Mouse (Mus musculus) heart, embryonic 11.5 days (tissue): ENCODE measurements around the gene Rhbdf2. TPM values are rescaled to one million over a fixed set of nuclear protein-coding genes. Genes with fewer than 3 reads are reported as not detected.
A peak's percentile ranks its signal among the peaks of the same experiment; 100 is the strongest.

Experiments
- ATAC-seq: fragments of 200-750 bp; cut with Nextera tagmentation; replicated peaks from 2 replicates; pipeline ENCODE4 v1.8.0; 2017; ENCODE audit warnings: moderate library complexity; ENCODE audit not compliant: insufficient number of reproducible peaks, low FRiP score, low TSS enrichment
- H3K27ac ChIP-seq: fragments of 300-500 bp; sonication (generic); 2 replicates; pipeline ENCODE4 v1.5.1; 2014; ENCODE audit warnings: mild to moderate bottlenecking, low read depth, low read length
- H3K27me3 ChIP-seq: fragments of 300-500 bp; sonication (generic); 2 replicates; pipeline ENCODE4 v1.6.1; 2014; ENCODE audit warnings: mild to moderate bottlenecking, low read length, mixed read lengths; ENCODE audit not compliant: control insufficient read depth, insufficient read depth
- H3K36me3 ChIP-seq: fragments of 300-500 bp; sonication (generic); 2 replicates; pipeline ENCODE4 v1.6.1; 2014; ENCODE audit warnings: mild to moderate bottlenecking, low read length, moderate library complexity, mixed read lengths; ENCODE audit not compliant: control insufficient read depth, insufficient read depth
- H3K4me1 ChIP-seq: fragments of 300-500 bp; sonication (generic); 2 replicates; pipeline ENCODE4 v1.6.1; 2014; ENCODE audit warnings: low read length; ENCODE audit not compliant: control insufficient read depth, insufficient read depth
- H3K4me2 ChIP-seq: fragments of 300-500 bp; sonication (generic); 2 replicates; pipeline ENCODE4 v1.6.1; 2014; ENCODE audit warnings: mild to moderate bottlenecking, moderate library complexity
- H3K4me3 ChIP-seq: fragments of 300-500 bp; sonication (generic); 2 replicates; pipeline ENCODE4 v1.5.1; 2014; ENCODE audit warnings: low read depth, low read length
- H3K9ac ChIP-seq: fragments of 300-500 bp; sonication (generic); 2 replicates; pipeline ENCODE4 v1.6.1; 2014; ENCODE audit warnings: mild to moderate bottlenecking, low read depth, low read length, moderate library complexity
- H3K9me3 ChIP-seq: fragments of 300-500 bp; sonication (generic); replicated peaks from 2 replicates; pipeline ENCODE4 v1.6.1; 2016; ENCODE audit warnings: low read length; ENCODE audit not compliant: control insufficient read depth
- WGBS: fragments of 180-500 bp; shearing (Covaris S2); extraction: QIAGEN DNeasy Blood & Tissue Kit; methylation state at CpG from one replicate; pipeline ENCODE4 v1.1.7; 2014; ENCODE audit not compliant: insufficient replicate concordance; 5-methylcytosine and 5-hydroxymethylcytosine counted together
- polyA plus RNA-seq: library from polyadenylated mRNA; unstranded; fragments of >200 nt; fragmentation: Nextera tagmentation; extraction: Ambion mirVana; gene quantifications from 2 replicates; pipeline ENCODE4 v1.2.1, GENCODE M21; 2014

Rhbdf2 gene
- polyA plus RNA-seq, 1 experiment from 2014 or later: 5.0 TPM

DNA sequence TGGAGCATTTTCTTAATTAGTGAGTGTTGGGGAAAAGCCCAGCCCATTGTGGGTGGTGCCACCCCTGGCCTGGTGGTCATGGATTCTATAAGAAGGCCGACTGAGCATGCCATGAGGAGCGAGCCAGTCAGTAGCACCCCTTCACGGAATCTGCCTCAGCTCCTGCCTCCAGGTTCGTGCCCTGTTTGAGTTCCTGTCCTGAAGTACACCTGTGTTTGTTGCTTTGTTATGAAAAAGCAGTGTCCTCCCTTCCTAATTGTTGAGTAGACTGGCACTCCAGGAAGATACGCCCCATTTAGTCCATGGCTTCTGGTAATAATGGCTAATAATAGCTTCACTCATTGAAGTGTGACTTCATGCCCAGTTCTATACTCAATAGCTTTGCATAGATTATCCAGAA lies 40.5 kb downstream of the Rhbdf2 start, which contains the start of gene Aanat:
Gene Aanat (plus strand): TSS at position 123 of the 400 bp plus-strand sequence.
- Histone ChIP-seq H3K9ac (no peak within 1 kb of the TSS), H3K9me3 (no peaks in the 10 kb centered on the region), H3K36me3 (no peaks in the 10 kb centered on the region), H3K27ac (no peak within 1 kb of the TSS), H3K4me3 (no peak within 1 kb of the TSS), H3K27me3 (peaks cover 9% of the 10 kb centered on the region), H3K4me2 (peak within 1 kb of the TSS; percentile 34), H3K4me1 (peaks cover 20% of the 10 kb centered on the region)
- ATAC-seq: no peak
- WGBS: 65% methylated on average over 5 of the region's 5 CpGs

DNA sequence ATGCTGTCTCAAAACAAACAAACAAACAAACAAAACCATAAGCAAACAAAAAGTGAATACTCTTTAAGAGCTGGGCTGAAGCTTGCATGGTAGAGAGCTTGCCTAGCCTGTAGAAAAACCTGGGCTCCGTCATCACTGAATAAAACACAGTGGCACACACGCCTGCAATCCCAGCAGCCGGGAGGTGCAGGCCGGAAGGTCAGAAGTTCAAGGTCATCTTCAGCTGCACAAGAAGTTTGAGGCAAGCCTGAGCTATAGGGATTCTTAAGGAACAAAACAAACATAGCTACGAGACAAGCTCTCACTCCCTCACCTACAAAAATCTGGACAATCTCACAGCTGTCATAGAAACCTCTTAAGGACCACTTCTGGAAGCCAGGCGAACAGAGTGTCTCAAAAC lies 41.1 kb downstream of the Rhbdf2 start:
- H3K27me3 ChIP-seq: peaks cover 9% of the 10 kb centered on the region
- H3K4me3 ChIP-seq: no peak overlapping the region
- 53% methylated on average over 6 of the region's 6 CpGs for WGBS
- ATAC-seq: no peak
- peaks cover 20% of the 10 kb centered on the region for H3K4me1 ChIP-seq
- H3K9ac ChIP-seq: no peak overlapping the region
- H3K27ac ChIP-seq: no peak overlapping the region
- no peaks in the 10 kb centered on the region for H3K9me3 ChIP-seq
- no peak overlapping the region for H3K4me2 ChIP-seq
- no peaks in the 10 kb centered on the region for H3K36me3 ChIP-seq

DNA sequence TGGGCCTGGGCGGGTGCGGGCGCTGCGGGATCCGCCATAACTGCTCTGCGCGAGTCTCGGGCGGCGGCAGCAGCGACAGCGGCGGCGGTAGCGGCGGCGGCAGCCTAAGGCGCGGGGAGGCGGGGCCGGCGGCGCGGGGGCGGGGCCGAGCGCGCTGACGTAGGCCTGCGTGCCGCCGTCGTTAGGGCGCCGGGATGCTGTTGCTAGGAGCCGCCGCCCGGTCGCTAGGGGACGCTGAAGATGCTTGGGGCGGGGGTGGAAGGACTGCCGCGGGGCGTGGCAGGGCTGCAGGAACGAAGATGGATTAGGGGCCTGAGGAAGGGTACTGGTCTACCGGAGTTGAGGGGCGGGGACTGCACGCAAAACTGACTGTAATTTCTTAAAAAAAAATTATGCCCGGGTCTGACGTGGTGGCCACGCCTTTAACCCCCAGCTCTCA lies 45.4 kb downstream of the Rhbdf2 start, which contains the start of gene Ube2o:
Gene Ube2o (minus strand): TSS at position 72 of the 439 bp plus-strand sequence.
- ATAC-seq: peak; percentile 86
- H3K4me1 ChIP-seq: peaks cover 29% of the 10 kb centered on the region
- H3K36me3 ChIP-seq: no peaks in the 10 kb centered on the region
- peak within 1 kb of the TSS; percentile 86 for H3K27ac ChIP-seq
- no peaks in the 10 kb centered on the region for H3K27me3 ChIP-seq
- no peaks in the 10 kb centered on the region for H3K9me3 ChIP-seq
- WGBS: 3% methylated on average over 23 of the region's 51 CpGs
- peak within 1 kb of the TSS; percentile 94 for H3K9ac ChIP-seq
- H3K4me3 ChIP-seq: peak within 1 kb of the TSS; percentile 98
- H3K4me2 ChIP-seq: peak within 1 kb of the TSS; percentile 93

DNA sequence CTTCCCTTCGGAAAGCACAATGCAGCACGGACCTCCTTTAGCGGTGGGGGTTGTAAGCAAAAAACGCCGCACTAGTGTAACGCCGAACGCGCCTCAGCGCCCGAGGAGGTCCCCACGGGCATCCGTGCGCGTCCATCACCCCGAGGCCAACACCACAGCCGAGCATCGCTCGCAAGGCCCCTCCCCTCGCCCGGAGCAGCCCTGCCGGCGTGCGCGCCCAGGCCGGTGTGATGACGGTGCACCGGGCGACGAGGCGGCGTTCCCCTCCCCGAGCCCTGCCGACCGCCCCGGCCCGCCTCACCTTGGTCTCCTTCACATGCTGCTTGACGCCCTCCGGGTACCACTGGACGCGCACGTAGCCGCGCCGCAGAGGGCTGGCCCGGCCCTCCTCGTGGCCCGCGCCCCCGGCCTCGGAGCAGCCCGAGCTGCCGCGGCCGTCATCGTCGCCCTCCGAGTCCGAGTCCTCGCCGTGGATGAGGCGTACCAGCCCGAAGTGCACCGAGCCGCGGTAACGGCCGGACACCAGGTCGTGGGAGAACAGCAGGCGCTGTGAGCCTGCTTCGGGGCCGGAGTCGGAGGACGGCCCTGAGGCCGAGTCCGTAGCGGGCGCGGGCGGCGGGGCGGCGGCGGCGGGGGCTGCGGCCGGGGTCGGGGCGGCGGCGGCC lies 46.0 kb downstream of the Rhbdf2 start:
- H3K9me3 ChIP-seq: no peaks in the 10 kb centered on the region
- peak overlapping the region; percentile 86 for H3K27ac ChIP-seq
- no peaks in the 10 kb centered on the region for H3K36me3 ChIP-seq
- WGBS: under 1% methylated on average over 74 of the region's 91 CpGs
- H3K27me3 ChIP-seq: no peaks in the 10 kb centered on the region
- H3K9ac ChIP-seq: peak overlapping the region; percentile 94
- H3K4me1 ChIP-seq: peaks cover 28% of the 10 kb centered on the region
- peak; percentile 77 for ATAC-seq
- peak overlapping the region; percentile 98 for H3K4me3 ChIP-seq
- H3K4me2 ChIP-seq: peak overlapping the region; percentile 93

DNA sequence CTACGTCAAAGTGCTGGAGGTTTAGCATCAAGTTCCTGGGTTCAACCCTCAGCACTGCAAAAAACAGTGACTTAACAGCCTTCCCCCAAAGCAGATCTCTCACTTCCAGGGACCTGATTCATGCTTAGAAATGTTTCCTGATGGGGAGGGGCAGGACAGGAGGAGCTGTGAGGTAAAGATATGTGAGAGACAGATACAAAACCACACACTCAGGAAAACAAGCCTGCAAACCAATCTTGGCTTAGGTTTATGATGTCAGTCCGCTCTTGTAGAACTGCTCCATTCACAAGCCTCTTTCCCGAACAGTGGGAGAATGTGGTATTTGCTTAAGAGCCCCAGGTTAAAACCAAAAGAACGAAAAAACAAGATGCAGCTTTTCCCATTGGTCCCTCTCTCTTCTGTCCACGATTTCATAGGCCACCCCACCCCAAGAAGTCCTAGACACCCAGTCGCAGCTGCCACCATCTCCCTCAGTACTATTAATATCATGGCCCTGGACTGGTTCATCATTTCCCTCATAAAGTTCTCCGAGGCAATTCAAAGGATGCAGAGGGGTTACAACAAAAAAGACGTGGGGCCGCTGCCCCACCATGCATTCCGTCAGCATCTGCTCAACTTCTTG lies 46.7 kb downstream of the Rhbdf2 start:
- peak overlapping the region; percentile 98 for H3K4me3 ChIP-seq
- WGBS: 19% methylated on average over 10 of the region's 10 CpGs
- peak overlapping the region; percentile 93 for H3K4me2 ChIP-seq
- no peaks in the 10 kb centered on the region for H3K9me3 ChIP-seq
- peaks cover 34% of the 10 kb centered on the region for H3K4me1 ChIP-seq
- peak overlapping the region; percentile 86; the same call in 1 of the 2 replicates for H3K27ac ChIP-seq
- no peak; the same call in 1 of the 2 replicates for ATAC-seq
- H3K36me3 ChIP-seq: no peaks in the 10 kb centered on the region
- no peaks in the 10 kb centered on the region for H3K27me3 ChIP-seq
- H3K9ac ChIP-seq: peak overlapping the region; percentile 94

DNA sequence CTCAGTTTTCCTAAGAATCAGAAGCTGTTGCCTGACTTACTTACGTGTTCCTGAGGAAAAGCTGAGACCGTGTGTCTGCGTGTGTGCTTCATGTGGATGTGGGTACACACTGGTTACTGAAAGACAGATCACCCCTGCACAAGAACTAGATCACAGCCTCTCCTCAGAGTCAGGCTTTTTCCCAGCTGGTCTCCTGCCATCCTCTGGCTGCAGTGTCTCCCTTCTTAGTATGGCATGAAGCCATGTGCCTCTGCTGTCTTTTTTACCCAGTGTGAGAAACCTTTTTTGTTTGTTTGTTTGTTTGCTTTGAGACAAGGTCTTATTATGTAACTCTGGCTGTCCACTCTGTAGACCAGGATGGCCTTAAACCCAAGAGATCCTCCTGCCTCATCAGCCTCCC lies 47.5 kb downstream of the Rhbdf2 start:
- H3K4me1 ChIP-seq: peaks cover 43% of the 10 kb centered on the region
- no peaks in the 10 kb centered on the region for H3K36me3 ChIP-seq
- H3K27me3 ChIP-seq: no peaks in the 10 kb centered on the region
- no peak overlapping the region for H3K4me3 ChIP-seq
- WGBS: 96% methylated on average over 3 of the region's 3 CpGs
- H3K9me3 ChIP-seq: no peaks in the 10 kb centered on the region
- ATAC-seq: no peak
- no peak overlapping the region for H3K27ac ChIP-seq
- H3K4me2 ChIP-seq: 0 out of 2 replicates have a peak overlapping the region, but pooled peaks have one; percentile 2
- no peak overlapping the region for H3K9ac ChIP-seq

DNA sequence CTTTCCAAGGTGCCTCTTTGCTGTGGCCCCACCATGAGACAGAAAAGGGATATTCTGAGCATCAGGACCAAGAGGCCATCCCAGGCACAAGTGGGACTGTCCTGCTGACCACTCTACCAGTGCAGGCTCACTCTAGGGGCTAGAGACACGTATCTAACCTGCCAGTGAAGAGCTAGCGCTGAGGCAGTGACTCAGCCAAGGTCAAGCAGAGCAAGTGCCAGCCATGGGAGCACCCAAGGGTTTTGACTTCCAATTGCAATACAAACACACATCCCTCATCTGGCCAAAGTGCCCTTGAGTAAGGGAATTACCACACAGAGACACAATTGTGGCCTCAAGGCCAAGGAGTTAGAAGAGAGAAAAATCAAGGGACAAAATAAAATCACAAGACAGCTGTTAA lies 51.4 kb downstream of the Rhbdf2 start:
- 0 out of 2 replicates have a peak overlapping the region, but pooled peaks have one; percentile 28 for H3K9ac ChIP-seq
- peaks cover 78% of the 10 kb centered on the region for H3K4me1 ChIP-seq
- no peaks in the 10 kb centered on the region for H3K9me3 ChIP-seq
- H3K4me2 ChIP-seq: peak overlapping the region; percentile 22; the same call in 1 of the 2 replicates
- H3K27ac ChIP-seq: peak overlapping the region; percentile 46
- H3K36me3 ChIP-seq: no peaks in the 10 kb centered on the region
- no peak for ATAC-seq
- no peak overlapping the region for H3K4me3 ChIP-seq
- no peaks in the 10 kb centered on the region for H3K27me3 ChIP-seq
- 55% methylated on average over 2 of the region's 2 CpGs for WGBS

DNA sequence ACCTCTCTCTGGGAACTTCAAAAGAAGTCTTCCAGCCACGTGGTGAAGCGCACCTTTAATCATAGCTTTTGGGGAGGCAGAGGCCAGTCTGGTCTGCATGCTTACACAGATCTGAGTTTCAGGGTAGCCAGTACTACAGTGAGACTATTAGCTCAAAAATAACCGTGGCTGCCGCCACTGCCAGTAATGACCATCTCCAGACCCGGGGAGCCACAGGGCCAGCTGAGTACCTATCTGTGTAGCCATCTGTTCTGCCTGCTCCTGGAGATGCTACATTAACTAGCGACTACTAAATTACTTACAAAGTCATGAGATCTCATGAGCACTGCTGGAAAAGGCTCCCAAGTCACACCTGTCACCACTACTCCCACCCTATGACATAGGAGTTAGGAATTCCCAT lies 51.8 kb downstream of the Rhbdf2 start:
- Histone ChIP-seq H3K9ac (no peak overlapping the region), H3K36me3 (no peaks in the 10 kb centered on the region), H3K27me3 (no peaks in the 10 kb centered on the region), H3K27ac (peak overlapping the region; percentile 46), H3K9me3 (no peaks in the 10 kb centered on the region), H3K4me2 (no peak overlapping the region), H3K4me1 (peaks cover 74% of the 10 kb centered on the region), H3K4me3 (no peak overlapping the region)
- WGBS: 57% methylated on average over 6 of the region's 6 CpGs
- no peak for ATAC-seq
